Mouse (Mus musculus): Measurements from ENCODE around the gene Olig3. TPM values are rescaled to one million over a fixed set of nuclear protein-coding genes. Genes with fewer than 3 reads are reported as not detected.
"Not testable (repeated sequence)": the region's sequence is repeated elsewhere in the genome, so short reads cannot be mapped to it uniquely, and the experiment has no call there.

Gene Olig3
- polyA plus RNA-seq, 1 experiment from 2014 or later: not detected

- 0 out of 2 replicates have a peak overlapping the region, but pooled peaks have one; percentile 30 for H3K4me2 ChIP-seq
- no peaks in the 10 kb centered on the region for H3K9me3 ChIP-seq
- H3K27me3 ChIP-seq: peaks cover 84% of the 10 kb centered on the region
- ATAC-seq (ENCODE audit: borderline replicate concordance, extremely low read depth, low FRiP score, low TSS enrichment): no peak
- H3K9ac ChIP-seq: no peak overlapping the region
- peak overlapping the region; percentile 8; the same call in 1 of the 2 replicates for H3K4me3 ChIP-seq
- WGBS: 1% methylated on average over 17 of the region's 17 CpGs
- H3K27ac ChIP-seq: no peak overlapping the region
- H3K4me1 ChIP-seq: 0 out of 2 replicates have a peak, but pooled peaks cover 3% of the 10 kb centered on the region
- H3K36me3 ChIP-seq: no peaks in the 10 kb centered on the region
These were observed 6.5 kb downstream of the Olig3 start for GRCm38 (mm10) chr10:19362861-19363260.

DNA sequence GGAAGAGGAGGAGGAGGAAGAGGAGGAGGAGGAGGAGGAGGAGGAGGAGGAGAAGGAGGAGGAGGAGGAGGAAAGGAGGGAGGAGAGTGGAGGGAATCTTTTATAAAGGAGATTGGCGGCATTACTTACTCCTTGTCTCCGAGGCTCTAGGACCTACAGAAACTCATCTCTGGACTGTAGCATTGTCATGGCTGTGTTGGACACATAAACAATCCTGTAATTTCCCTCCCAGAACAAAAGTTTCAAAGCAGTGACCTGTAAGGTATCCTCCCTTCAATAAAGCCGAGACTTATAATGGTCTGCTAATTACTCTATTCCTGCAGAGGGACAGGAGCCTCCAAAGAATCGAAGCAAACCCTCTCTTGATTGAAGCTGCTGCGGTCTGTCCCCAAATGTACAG lies 7.0 kb downstream of the Olig3 start:
- no peak for ATAC-seq (ENCODE audit: borderline replicate concordance, extremely low read depth, low FRiP score, low TSS enrichment)
- H3K4me3 ChIP-seq: no peak overlapping the region
- no peak overlapping the region for H3K27ac ChIP-seq
- H3K9ac ChIP-seq: no peak overlapping the region
- H3K9me3 ChIP-seq: no peaks in the 10 kb centered on the region
- H3K36me3 ChIP-seq: no peaks in the 10 kb centered on the region
- 13% methylated on average over 5 of the region's 5 CpGs for WGBS
- H3K4me1 ChIP-seq: 0 out of 2 replicates have a peak, but pooled peaks cover 3% of the 10 kb centered on the region
- peaks cover 79% of the 10 kb centered on the region for H3K27me3 ChIP-seq
- H3K4me2 ChIP-seq: no peak overlapping the region

- no peaks in the 10 kb centered on the region for H3K36me3 ChIP-seq
- ATAC-seq (ENCODE audit: borderline replicate concordance, extremely low read depth, low FRiP score, low TSS enrichment): no peak
- 89% methylated on average over 9 of the region's 9 CpGs for WGBS
- no peaks in the 10 kb centered on the region for H3K9me3 ChIP-seq
- H3K27me3 ChIP-seq: peaks cover 32% of the 10 kb centered on the region
- H3K4me1 ChIP-seq: no peaks in the 10 kb centered on the region
- no peak overlapping the region for H3K9ac ChIP-seq
- no peak overlapping the region for H3K4me2 ChIP-seq
- no peak overlapping the region for H3K4me3 ChIP-seq
- H3K27ac ChIP-seq: no peak overlapping the region
These were observed 12.8 kb downstream of the Olig3 start for GRCm38 (mm10) chr10:19369143-19369542.

GRCm38 (mm10) chr10:19370146-19370545 lies 13.8 kb downstream of the Olig3 start:
- ATAC-seq (ENCODE audit: borderline replicate concordance, extremely low read depth, low FRiP score, low TSS enrichment): no peak
- H3K27ac ChIP-seq: no peak overlapping the region
- H3K27me3 ChIP-seq: peaks cover 25% of the 10 kb centered on the region
- no peaks in the 10 kb centered on the region for H3K4me1 ChIP-seq
- H3K36me3 ChIP-seq: no peaks in the 10 kb centered on the region
- no peaks in the 10 kb centered on the region for H3K9me3 ChIP-seq
- no peak overlapping the region for H3K4me2 ChIP-seq
- H3K9ac ChIP-seq: no peak overlapping the region
- no peak overlapping the region for H3K4me3 ChIP-seq
- WGBS: 45% methylated on average over 3 of the region's 3 CpGs

DNA sequence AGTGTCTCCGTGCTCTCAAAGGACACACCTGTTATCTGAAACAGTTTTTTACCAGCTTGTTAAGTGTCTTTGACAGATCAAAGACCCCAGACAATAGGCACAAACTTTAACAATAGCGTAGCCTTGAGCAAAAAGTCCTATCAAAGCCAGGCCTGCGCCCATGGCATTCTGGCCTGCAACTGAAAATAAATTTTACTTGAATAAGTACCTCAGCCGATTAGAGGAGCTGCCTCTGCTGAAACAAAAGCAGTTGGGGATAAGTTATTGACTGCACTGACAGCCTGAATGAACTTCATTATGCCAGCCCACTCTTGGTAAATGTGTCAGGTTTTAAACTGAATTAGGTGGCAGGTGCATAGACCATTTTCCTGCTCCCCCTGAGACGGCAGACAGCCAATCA lies 15.9 kb downstream of the Olig3 start:
- Histone ChIP-seq H3K27ac (no peak overlapping the region), H3K4me1 (no peaks in the 10 kb centered on the region), H3K27me3 (peaks cover 8% of the 10 kb centered on the region; the same call in 1 of the 2 replicates), H3K4me2 (no peak overlapping the region), H3K4me3 (no peak overlapping the region), H3K9me3 (no peaks in the 10 kb centered on the region), H3K9ac (no peak overlapping the region), H3K36me3 (no peaks in the 10 kb centered on the region)
- no peak for ATAC-seq (ENCODE audit: borderline replicate concordance, extremely low read depth, low FRiP score, low TSS enrichment)
- WGBS: 60% methylated on average over 5 of the region's 5 CpGs

GRCm38 (mm10) chr10:19373797-19374196 lies 17.5 kb downstream of the Olig3 start:
- no peak for ATAC-seq (ENCODE audit: borderline replicate concordance, extremely low read depth, low FRiP score, low TSS enrichment)
- H3K9me3 ChIP-seq: no peaks in the 10 kb centered on the region
- H3K27me3 ChIP-seq: peaks cover 8% of the 10 kb centered on the region; the same call in 1 of the 2 replicates
- 47% methylated on average over 7 of the region's 7 CpGs for WGBS
- H3K9ac ChIP-seq: no peak overlapping the region
- H3K4me3 ChIP-seq: no peak overlapping the region
- H3K36me3 ChIP-seq: no peaks in the 10 kb centered on the region
- H3K4me1 ChIP-seq: no peaks in the 10 kb centered on the region
- H3K27ac ChIP-seq: no peak overlapping the region
- H3K4me2 ChIP-seq: no peak overlapping the region

GRCm38 (mm10) chr10:19374311-19374710 lies 18.0 kb downstream of the Olig3 start:
- no peaks in the 10 kb centered on the region for H3K9me3 ChIP-seq
- ATAC-seq (ENCODE audit: borderline replicate concordance, extremely low read depth, low FRiP score, low TSS enrichment): no peak
- no peak overlapping the region for H3K4me3 ChIP-seq
- H3K27ac ChIP-seq: no peak overlapping the region
- no peak overlapping the region for H3K9ac ChIP-seq
- 74% methylated on average over 3 of the region's 3 CpGs for WGBS
- no peak overlapping the region for H3K4me2 ChIP-seq
- H3K36me3 ChIP-seq: no peaks in the 10 kb centered on the region
- H3K4me1 ChIP-seq: no peaks in the 10 kb centered on the region
- H3K27me3 ChIP-seq: peaks cover 8% of the 10 kb centered on the region; the same call in 1 of the 2 replicates

- Histone ChIP-seq H3K27me3 (peaks cover 8% of the 10 kb centered on the region; the same call in 1 of the 2 replicates), H3K4me2 (no peak overlapping the region), H3K27ac (no peak overlapping the region), H3K9ac (no peak overlapping the region), H3K9me3 (no peaks in the 10 kb centered on the region), H3K4me3 (no peak overlapping the region), H3K4me1 (no peaks in the 10 kb centered on the region), H3K36me3 (no peaks in the 10 kb centered on the region)
- WGBS: 90% methylated on average over 2 of the region's 2 CpGs
- ATAC-seq (ENCODE audit: borderline replicate concordance, extremely low read depth, low FRiP score, low TSS enrichment): no peak
These were observed 19.5 kb downstream of the Olig3 start for GRCm38 (mm10) chr10:19375838-19376237.

GRCm38 (mm10) chr10:19380971-19381370 lies 24.6 kb downstream of the Olig3 start:
- not testable (repeated sequence) for ATAC-seq (ENCODE audit: borderline replicate concordance, extremely low read depth, low FRiP score, low TSS enrichment); H3K27me3 ChIP-seq; H3K27ac ChIP-seq; H3K4me1 ChIP-seq; H3K4me3 ChIP-seq; H3K36me3 ChIP-seq; H3K9me3 ChIP-seq; H3K4me2 ChIP-seq; H3K9ac ChIP-seq
- 97% methylated on average over 1 of the region's 1 CpGs for WGBS

- Histone ChIP-seq H3K27ac (no peak overlapping the region), H3K36me3 (no peaks in the 10 kb centered on the region), H3K9ac (no peak overlapping the region), H3K4me3 (no peak overlapping the region), H3K4me1 (no peaks in the 10 kb centered on the region), H3K27me3 (no peaks in the 10 kb centered on the region), H3K4me2 (no peak overlapping the region), H3K9me3 (no peaks in the 10 kb centered on the region)
- WGBS: 80% methylated on average over 3 of the region's 3 CpGs
- no peak for ATAC-seq (ENCODE audit: borderline replicate concordance, extremely low read depth, low FRiP score, low TSS enrichment)
These were observed 27.8 kb downstream of the Olig3 start for GRCm38 (mm10) chr10:19384176-19384575.

DNA sequence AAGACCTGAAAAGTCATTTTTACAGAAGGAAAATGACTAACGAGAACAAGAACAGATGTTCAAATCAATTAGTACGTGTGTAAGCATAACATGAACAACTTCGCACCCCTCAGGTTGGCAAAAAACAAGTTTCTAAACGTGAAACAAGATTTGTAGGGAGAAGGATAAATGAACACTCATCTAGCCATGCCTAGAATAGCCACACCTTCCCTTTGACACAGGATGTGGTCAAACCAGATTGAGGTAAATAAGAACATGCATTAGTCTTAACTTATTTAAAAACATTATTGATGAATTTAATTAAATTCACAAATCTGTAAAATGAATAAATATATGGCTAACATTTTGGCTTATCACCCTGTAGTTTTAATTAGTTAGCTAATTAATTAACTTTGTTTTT lies 35.5 kb downstream of the Olig3 start:
- Histone ChIP-seq H3K27me3 (peaks cover 15% of the 10 kb centered on the region; the same call in 1 of the 2 replicates), H3K36me3 (no peaks in the 10 kb centered on the region), H3K27ac (no peak overlapping the region), H3K4me3 (no peak overlapping the region), H3K4me2 (no peak overlapping the region), H3K9ac (no peak overlapping the region), H3K4me1 (no peaks in the 10 kb centered on the region), H3K9me3 (no peaks in the 10 kb centered on the region)
- WGBS: 77% methylated on average over 4 of the region's 4 CpGs
- no peak for ATAC-seq (ENCODE audit: borderline replicate concordance, extremely low read depth, low FRiP score, low TSS enrichment)

DNA sequence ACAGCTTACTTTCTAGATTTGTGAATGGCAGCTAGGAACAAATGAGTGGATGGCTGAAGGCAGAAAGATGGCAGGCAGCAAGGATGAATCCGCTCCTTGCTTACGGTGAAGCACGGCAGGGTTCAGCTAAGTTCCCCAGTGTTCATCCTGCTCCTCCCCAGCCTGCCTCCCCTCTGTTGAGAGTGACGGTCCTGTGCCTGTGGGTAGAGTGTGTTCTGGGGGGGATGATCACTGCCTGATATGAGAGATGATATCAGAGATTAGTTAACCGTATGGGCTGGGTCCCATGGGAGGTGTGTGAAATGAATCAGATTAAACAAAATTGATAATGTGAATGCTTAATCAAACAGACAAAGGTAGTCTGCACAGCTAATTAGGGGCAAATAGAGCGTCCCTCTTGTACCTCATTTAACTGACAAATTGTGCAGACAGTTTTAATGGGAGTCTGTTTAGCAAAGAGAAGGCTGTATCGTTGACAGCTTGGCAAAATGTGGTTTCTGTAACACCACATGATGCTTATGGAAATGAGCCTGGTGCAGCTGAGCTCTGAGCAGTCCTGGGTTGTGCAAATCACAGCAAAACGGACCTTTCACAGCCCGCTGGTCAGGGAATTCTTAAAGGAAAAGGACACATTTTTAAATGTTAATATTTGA lies 40.3 kb downstream of the Olig3 start:
- Histone ChIP-seq H3K4me1 (no peaks in the 10 kb centered on the region), H3K27ac (no peak overlapping the region), H3K9ac (no peak overlapping the region), H3K36me3 (no peaks in the 10 kb centered on the region), H3K27me3 (peaks cover 42% of the 10 kb centered on the region), H3K4me3 (no peak overlapping the region), H3K9me3 (no peaks in the 10 kb centered on the region), H3K4me2 (no peak overlapping the region)
- no peak for ATAC-seq (ENCODE audit: borderline replicate concordance, extremely low read depth, low FRiP score, low TSS enrichment)
- 45% methylated on average over 9 of the region's 9 CpGs for WGBS

All from lung, embryonic 15.5 days (tissue).